Mouse (Mus musculus) lung, postnatal 0 days (tissue): Measurements from ENCODE around the gene Cpne5. TPM values are rescaled to one million over a fixed set of nuclear protein-coding genes. Genes with fewer than 3 reads are reported as not detected.
"Not testable (repeated sequence)": the region's sequence is repeated elsewhere in the genome, so short reads cannot be mapped to it uniquely, and the experiment has no call there.

Experiments used
- ATAC-seq: fragments of 200-750 bp; cut with Nextera tagmentation; 2 replicates; pipeline ENCODE4 v1.8.0; 2017; ENCODE audit warnings: moderate library complexity
- DNase-seq: peaks from one replicate; pipeline ENCODE4 v3.0.0-alpha.2; 2016; ENCODE audit warnings: low spot score
- H3K27ac ChIP-seq: fragments of 300-500 bp; sonication (generic); 2 replicates; pipeline ENCODE4 v1.5.1; 2014; ENCODE audit warnings: antibody characterized with exemption, mild to moderate bottlenecking, low read length, mixed read lengths
- H3K27me3 ChIP-seq: fragments of 300-500 bp; sonication (generic); replicated peaks from 2 replicates; pipeline ENCODE4 v1.6.1; 2014; ENCODE audit warnings: low read length, mixed read lengths; ENCODE audit not compliant: insufficient read depth
- H3K36me3 ChIP-seq: fragments of 300-500 bp; sonication (generic); 2 replicates; pipeline ENCODE4 v1.6.1; 2014; ENCODE audit warnings: low read length, mixed read lengths; ENCODE audit not compliant: insufficient read depth
- H3K4me1 ChIP-seq: fragments of 300-500 bp; sonication (generic); 2 replicates; pipeline ENCODE4 v1.6.1; 2014; ENCODE audit warnings: antibody characterized with exemption, low read depth, low read length, mixed read lengths; ENCODE audit not compliant: insufficient read depth
- H3K4me2 ChIP-seq: fragments of 300-500 bp; sonication (generic); replicated peaks from 2 replicates; pipeline ENCODE4 v1.6.1; 2014; ENCODE audit warnings: low read depth, mild to moderate bottlenecking, low read length, moderate library complexity, mixed read lengths
- H3K4me3 ChIP-seq: fragments of 300-500 bp; sonication (generic); 2 replicates; pipeline ENCODE4 v1.5.1; 2014; ENCODE audit warnings: low read depth, low read length
- H3K9ac ChIP-seq: fragments of 300-500 bp; sonication (generic); replicated peaks from 2 replicates; pipeline ENCODE4 v1.6.1; 2014; ENCODE audit warnings: low read depth, mild to moderate bottlenecking
- H3K9me3 ChIP-seq: fragments of 300-500 bp; sonication (generic); 2 replicates; pipeline ENCODE4 v1.6.1; 2016; ENCODE audit warnings: low read length, mixed read lengths
- CTCF ChIP-seq: IDR thresholded peaks from 2 replicates; pipeline ENCODE4 v1.5.1; 2016; ENCODE audit warnings: antibody characterized with exemption, mild to moderate bottlenecking
- EP300 ChIP-seq: IDR thresholded peaks from 2 replicates; pipeline ENCODE4 v1.6.1; 2016; ENCODE audit warnings: antibody characterized with exemption, mild to moderate bottlenecking, control low read depth
- WGBS: fragments of 180-500 bp; shearing (Covaris S2); extraction: QIAGEN DNeasy Blood & Tissue Kit; methylation state at CpG from one replicate; pipeline ENCODE4 v1.1.7; 2014; 5-methylcytosine and 5-hydroxymethylcytosine counted together
- polyA plus RNA-seq: library from polyadenylated mRNA; unstranded; fragments of >200 nt; fragmentation: Nextera tagmentation; extraction: Ambion mirVana; gene quantifications from 2 replicates; pipeline ENCODE4 v1.2.1, GENCODE M21; 2015

The Cpne5 gene
- polyA plus RNA-seq, 1 experiment from 2014 or later = 0.57 TPM

DNA sequence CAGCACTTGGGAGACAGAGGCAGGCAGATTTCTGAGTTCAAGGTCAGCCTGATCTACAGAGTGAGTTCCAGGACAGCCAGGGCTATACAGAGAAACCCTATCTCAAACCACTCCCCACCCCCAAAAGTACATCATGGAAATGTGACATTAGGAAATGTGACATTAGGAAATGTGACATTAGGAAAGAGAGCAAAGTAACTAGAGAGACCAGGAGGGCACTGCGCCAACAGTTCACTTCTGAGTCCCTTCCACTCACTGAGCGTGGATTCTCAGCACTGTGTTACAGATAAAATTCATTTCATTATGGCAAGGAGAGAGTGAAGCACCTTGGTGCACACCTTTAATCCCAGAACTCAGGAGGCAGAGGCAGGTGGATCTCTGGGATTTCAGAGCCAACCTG, 21.0 kb upstream of the Cpne5 start:
- peak; percentile 65 for DNase-seq
- Histone ChIP-seq H3K9ac (no peak overlapping the region), H3K4me1 (no peaks in the 10 kb centered on the region; the same call in 1 of the 2 replicates), H3K27ac (peak overlapping the region; percentile 33; the same call in 1 of the 2 replicates), H3K9me3 (no peaks in the 10 kb centered on the region), H3K4me3 (no peak overlapping the region), H3K27me3 (no peaks in the 10 kb centered on the region), H3K4me2 (no peak overlapping the region), H3K36me3 (no peaks in the 10 kb centered on the region)
- WGBS = 78% methylated on average over 2 of the region's 2 CpGs
- TF ChIP-seq EP300 = no peak
- TF ChIP-seq CTCF = no peak
- 0 out of 2 replicates have a peak, but pooled peaks have one; percentile 2 for ATAC-seq

- H3K9me3 ChIP-seq = no peaks in the 10 kb centered on the region
- TF ChIP-seq CTCF (no peak), EP300 (no peak)
- peak overlapping the region; percentile 33; the same call in 1 of the 2 replicates for H3K27ac ChIP-seq
- H3K4me3 ChIP-seq = no peak overlapping the region
- 42% methylated on average over 10 of the region's 10 CpGs for WGBS
- no peak; the same call in 1 of the 2 replicates for ATAC-seq
- no peaks in the 10 kb centered on the region for H3K36me3 ChIP-seq
- no peaks in the 10 kb centered on the region; the same call in 1 of the 2 replicates for H3K4me1 ChIP-seq
- no peaks in the 10 kb centered on the region for H3K27me3 ChIP-seq
- H3K4me2 ChIP-seq = no peak overlapping the region
- no peak overlapping the region for H3K9ac ChIP-seq
- DNase-seq = no peak
These were observed 20.1 kb upstream of the Cpne5 start for GRCm38 (mm10) chr17:29258025-29258558.

DNA sequence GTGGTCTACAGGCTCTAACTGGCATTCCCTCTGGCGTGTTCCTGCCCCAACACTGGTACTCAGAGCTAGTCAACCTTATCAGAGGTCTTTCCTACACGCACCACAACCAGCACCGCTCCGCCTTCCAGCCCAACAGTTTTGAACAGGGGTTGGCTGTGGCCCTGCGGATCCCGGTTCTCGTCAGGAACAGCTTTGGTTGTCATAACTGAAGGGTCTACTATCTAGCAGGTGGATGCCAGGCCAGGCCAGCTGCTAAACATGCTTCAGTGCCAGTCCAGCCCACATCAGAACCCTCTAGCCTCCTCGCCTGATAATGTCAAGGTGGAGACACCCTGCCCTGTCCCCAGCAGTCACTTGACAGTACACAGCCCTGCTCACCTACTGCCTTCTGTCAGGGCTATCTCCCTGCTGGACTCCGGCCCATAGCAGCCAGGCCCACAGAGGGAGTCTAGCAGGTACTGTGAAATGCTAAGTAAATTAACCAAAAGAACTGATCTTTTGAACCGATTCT, 19.1 kb upstream of the Cpne5 start:
- H3K9ac ChIP-seq = no peak overlapping the region
- DNase-seq = no peak
- H3K27ac ChIP-seq = 0 out of 2 replicates have a peak overlapping the region, but pooled peaks have one; percentile 9
- no peak for ATAC-seq
- H3K36me3 ChIP-seq = no peaks in the 10 kb centered on the region
- no peaks in the 10 kb centered on the region for H3K9me3 ChIP-seq
- H3K4me1 ChIP-seq = peaks cover 4% of the 10 kb centered on the region
- no peak overlapping the region for H3K4me2 ChIP-seq
- TF ChIP-seq CTCF = no peak
- TF ChIP-seq EP300 = no peak
- 78% methylated on average over 10 of the region's 10 CpGs for WGBS
- H3K4me3 ChIP-seq = no peak overlapping the region
- H3K27me3 ChIP-seq = no peaks in the 10 kb centered on the region

GRCm38 (mm10) chr17:29256507-29256906, 18.5 kb upstream of the Cpne5 start:
- ATAC-seq (no peak), DNase-seq (no peak)
- H3K4me1 ChIP-seq = peaks cover 8% of the 10 kb centered on the region
- no peak overlapping the region for H3K9ac ChIP-seq
- no peak overlapping the region for H3K4me3 ChIP-seq
- no peak overlapping the region for H3K4me2 ChIP-seq
- no peak for TF ChIP-seq CTCF
- TF ChIP-seq EP300 = no peak
- no peaks in the 10 kb centered on the region for H3K36me3 ChIP-seq
- no peaks in the 10 kb centered on the region for H3K9me3 ChIP-seq
- 62% methylated on average over 6 of the region's 6 CpGs for WGBS
- 0 out of 2 replicates have a peak overlapping the region, but pooled peaks have one; percentile 9 for H3K27ac ChIP-seq
- H3K27me3 ChIP-seq = no peaks in the 10 kb centered on the region

DNA sequence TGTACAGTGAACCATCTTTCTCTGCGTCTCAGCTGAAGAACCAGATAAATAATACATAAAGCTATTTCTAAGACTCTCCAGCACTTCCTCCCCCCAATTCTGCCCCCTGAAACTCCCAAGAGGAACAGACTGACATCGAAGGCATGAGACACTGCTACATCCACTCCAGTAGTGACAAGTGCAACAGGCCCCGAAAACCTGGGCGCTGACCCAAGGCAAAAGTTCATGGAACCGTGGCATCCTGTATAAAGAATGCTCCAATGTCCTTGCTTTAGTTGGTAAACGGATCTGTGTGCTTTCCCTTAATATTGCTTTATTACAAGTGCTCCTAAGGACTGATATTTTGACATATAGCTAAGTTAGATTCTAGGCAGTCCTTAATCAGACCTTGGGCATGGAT, 16.8 kb upstream of the Cpne5 start:
- H3K4me2 ChIP-seq, H3K27ac ChIP-seq, H3K9ac ChIP-seq, DNase-seq, ATAC-seq, H3K4me3 ChIP-seq, H3K36me3 ChIP-seq, H3K27me3 ChIP-seq, H3K9me3 ChIP-seq: not testable (repeated sequence)
- WGBS = 82% methylated on average over 6 of the region's 6 CpGs
- H3K4me1 ChIP-seq = peaks cover 13% of the 10 kb centered on the region

DNA sequence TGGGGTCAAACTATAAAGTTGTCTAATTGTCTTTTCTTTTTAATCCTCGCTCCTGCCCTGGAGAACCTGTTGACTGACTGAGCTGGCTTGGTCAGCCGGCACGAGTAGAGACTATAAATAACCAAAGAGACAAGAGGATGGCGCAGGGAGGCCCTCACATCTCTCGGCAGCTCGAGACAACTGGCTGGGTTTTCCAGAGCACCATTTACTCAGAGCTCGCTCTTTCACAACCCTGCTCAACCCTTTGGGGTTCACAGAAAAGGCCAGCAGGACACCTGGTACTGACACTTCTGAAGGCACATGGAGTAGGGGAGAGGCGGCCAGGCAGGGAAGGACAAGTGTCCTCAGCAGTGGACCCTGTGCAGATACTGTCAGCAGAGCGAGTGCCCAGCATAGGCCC, 15.7 kb upstream of the Cpne5 start:
- DNase-seq (no peak), ATAC-seq (no peak)
- Histone ChIP-seq H3K9ac (no peak overlapping the region), H3K4me3 (no peak overlapping the region), H3K9me3 (no peaks in the 10 kb centered on the region), H3K36me3 (no peaks in the 10 kb centered on the region), H3K27ac (no peak overlapping the region), H3K4me2 (no peak overlapping the region), H3K4me1 (peaks cover 13% of the 10 kb centered on the region), H3K27me3 (no peaks in the 10 kb centered on the region)
- TF ChIP-seq CTCF = no peak
- no peak for TF ChIP-seq EP300
- WGBS = 60% methylated on average over 9 of the region's 9 CpGs
